Mouse (Mus musculus) leukemia stem cell, adult 10-12 weeks (primary cell): Measurements from ENCODE around the gene Inmt. TPM values are rescaled to one million over a fixed set of nuclear protein-coding genes. Genes with fewer than 3 reads are reported as not detected.

Source experiments
- polyA plus RNA-seq: library from polyadenylated mRNA; stranded (reverse); fragments of >175 nt; gene quantifications from 2 replicates; pipeline ENCODE4 v1.2.3, GENCODE M21; 2012; ENCODE audit warnings: low replicate concordance

Inmt gene
- not detected in 2 replicates for polyA plus RNA-seq

GRCm38 (mm10) chr6:55174741-55175181 lies at the start of gene Inmt:
Gene Inmt (minus strand): TSS chr6:55175043.

GRCm38 (mm10) chr6:55202913-55203910 lies 28.4 kb upstream of the Inmt start, which contains the start of gene Mindy4:
Gene Mindy4 (plus strand): TSS chr6:55203383.

GRCm38 (mm10) chr6:55132794-55133193 lies 42.0 kb downstream of the Inmt start, which contains the start of gene Crhr2:
Gene Crhr2 (minus strand): TSS chr6:55133016.

Other genes with a start within 250 kb of the Inmt start
- gene Nod1, start 202.4 kb downstream of the Inmt start, polyA plus RNA-seq = 7.2 and 10.2 TPM in 2 replicates
- gene Ggct, start 182.1 kb downstream of the Inmt start, polyA plus RNA-seq = 4.2 and 9.4 TPM in 2 replicates
- 84.8 and 90.1 TPM in 2 replicates for gene Gars, start 137.0 kb downstream of the Inmt start, polyA plus RNA-seq
- gene Crhr2, start 42.0 kb downstream of the Inmt start, polyA plus RNA-seq = not detected in 2 replicates
- 0.14 and 0.15 TPM in 2 replicates for gene Mindy4, start 28.3 kb upstream of the Inmt start, polyA plus RNA-seq
- gene Aqp1, start 161.4 kb upstream of the Inmt start, polyA plus RNA-seq = 73.9 and 187 TPM in 2 replicates
- 0.26 TPM in 1 of 2 replicates, not detected in the other for gene Ghrhr, start 201.3 kb upstream of the Inmt start, polyA plus RNA-seq